Mouse (Mus musculus) heart, embryonic 14.5 days (tissue): ENCODE measurements around the gene Pola1. TPM values are rescaled to one million over a fixed set of nuclear protein-coding genes. Genes with fewer than 3 reads are reported as not detected.
"Not testable (repeated sequence)": the region's sequence is repeated elsewhere in the genome, so short reads cannot be mapped to it uniquely, and the experiment has no call there.

Experiments
- ATAC-seq: fragments of 200-750 bp; cut with Nextera tagmentation; 2 replicates; pipeline ENCODE4 v1.8.0; 2017; ENCODE audit warnings: low read depth, moderate TSS enrichment; ENCODE audit not compliant: insufficient number of reproducible peaks, insufficient read depth, low FRiP score
- H3K27ac ChIP-seq, 2 experiments: fragments of 200-500 bp in 1 of 2; fragments of 300-500 bp in 1 of 2; sonication (generic) in 1 of 2; replicated peaks in 1 of 2; 2 replicates each; pipeline ENCODE4 v1.5.1; 2012 to 2014; ENCODE audit warnings: low read depth in 2 of 2, low read length in 2 of 2, control low read depth in 1 of 2, mild to moderate bottlenecking in 1 of 2, mixed read lengths in 1 of 2; ENCODE audit not compliant: control insufficient read depth in 1 of 2, insufficient read depth in 1 of 2
- H3K27me3 ChIP-seq: fragments of 300-500 bp; sonication (generic); 2 replicates; pipeline ENCODE4 v1.6.1; 2014; ENCODE audit warnings: mild to moderate bottlenecking, low read length, control low read depth; ENCODE audit not compliant: control insufficient read depth, insufficient read depth
- H3K36me3 ChIP-seq: fragments of 300-500 bp; sonication (generic); 2 replicates; pipeline ENCODE4 v1.6.1; 2014; ENCODE audit warnings: mild to moderate bottlenecking, control low read depth, low read length, mixed read lengths; ENCODE audit not compliant: control insufficient read depth, insufficient read depth
- H3K4me1 ChIP-seq, 2 experiments: fragments of 200-500 bp in 1 of 2; fragments of 300-500 bp in 1 of 2; sonication (generic) in 1 of 2; 2 replicates each; pipeline ENCODE4 v1.6.1; 2012 to 2014; ENCODE audit warnings: low read length in 2 of 2, control low read depth in 1 of 2, mixed read lengths in 1 of 2; ENCODE audit not compliant: control insufficient read depth in 2 of 2, insufficient read depth in 2 of 2
- H3K4me2 ChIP-seq: fragments of 300-500 bp; sonication (generic); 2 replicates; pipeline ENCODE4 v1.6.1; 2014; ENCODE audit warnings: mild to moderate bottlenecking, low read length
- H3K4me3 ChIP-seq, 2 experiments: fragments of 200-500 bp in 1 of 2; fragments of 300-500 bp in 1 of 2; sonication (generic) in 1 of 2; 2 replicates each; pipeline ENCODE4 v1.5.1; 2012 to 2014; ENCODE audit warnings: low read length in 2 of 2, mild to moderate bottlenecking in 2 of 2, control low read depth in 1 of 2, low read depth in 1 of 2, moderate library complexity in 1 of 2; ENCODE audit not compliant: control insufficient read depth in 1 of 2, insufficient read depth in 1 of 2
- H3K9ac ChIP-seq: fragments of 300-500 bp; sonication (generic); 2 replicates; pipeline ENCODE4 v1.6.1; 2014; ENCODE audit warnings: mild to moderate bottlenecking, low read length
- H3K9me3 ChIP-seq: fragments of 300-500 bp; sonication (generic); 2 replicates; pipeline ENCODE4 v1.6.1; 2016; ENCODE audit warnings: low read length, control low read depth; ENCODE audit not compliant: control insufficient read depth
- WGBS: fragments of 180-500 bp; shearing (Covaris S2); extraction: QIAGEN DNeasy Blood & Tissue Kit; methylation state at CpG from one replicate; pipeline ENCODE4 v1.1.7; 2014; 5-methylcytosine and 5-hydroxymethylcytosine counted together
- polyA plus RNA-seq: library from polyadenylated mRNA; unstranded; fragments of >200 nt; fragmentation: Nextera tagmentation; extraction: Ambion mirVana; gene quantifications from 2 replicates; pipeline ENCODE4 v1.2.1, GENCODE M21; 2014

Pola1 gene
- polyA plus RNA-seq, 1 experiment from 2014 or later, result 9.5 TPM

GRCm38 (mm10) chrX:93428956-93429737, 202.8 kb downstream of the Pola1 start:
- 82% methylated on average over 9 of the region's 9 CpGs for WGBS
- Histone ChIP-seq H3K4me2 (no peak overlapping the region), H3K4me1 (no peaks in the 10 kb centered on the region), H3K4me3 (no peak overlapping the region), H3K9me3 (no peaks in the 10 kb centered on the region), H3K36me3 (no peaks in the 10 kb centered on the region), H3K27ac (no peak overlapping the region), H3K9ac (no peak overlapping the region), H3K27me3 (no peaks in the 10 kb centered on the region)
- no peak for ATAC-seq

- not testable (repeated sequence) for H3K4me1 ChIP-seq, H3K27me3 ChIP-seq, H3K27ac ChIP-seq, H3K4me3 ChIP-seq, H3K9ac ChIP-seq, ATAC-seq, H3K9me3 ChIP-seq, H3K36me3 ChIP-seq, H3K4me2 ChIP-seq
Measured at GRCm38 (mm10) chrX:93400871-93401270, 231.1 kb downstream of the Pola1 start.

GRCm38 (mm10) chrX:93397089-93397488, 234.9 kb downstream of the Pola1 start:
- Histone ChIP-seq H3K4me3 (no peak overlapping the region), H3K9ac (no peak overlapping the region), H3K9me3 (no peaks in the 10 kb centered on the region), H3K27ac (no peak overlapping the region), H3K4me1 (no peaks in the 10 kb centered on the region), H3K27me3 (no peaks in the 10 kb centered on the region), H3K36me3 (no peaks in the 10 kb centered on the region), H3K4me2 (no peak overlapping the region)
- WGBS, result 48% methylated on average over 3 of the region's 3 CpGs
- ATAC-seq, result no peak

GRCm38 (mm10) chrX:93377285-93377972, 254.5 kb downstream of the Pola1 start:
- Histone ChIP-seq H3K9ac (no peak overlapping the region), H3K9me3 (no peaks in the 10 kb centered on the region), H3K27me3 (no peaks in the 10 kb centered on the region), H3K27ac (no peak overlapping the region), H3K4me2 (no peak overlapping the region), H3K4me3 (no peak overlapping the region), H3K4me1 (no peaks in the 10 kb centered on the region), H3K36me3 (no peaks in the 10 kb centered on the region)
- 84% methylated on average over 9 of the region's 9 CpGs for WGBS
- no peak for ATAC-seq

GRCm38 (mm10) chrX:93373503-93373902, 258.5 kb downstream of the Pola1 start:
- Histone ChIP-seq H3K4me2 (no peak overlapping the region), H3K4me1 (no peaks in the 10 kb centered on the region), H3K4me3 (no peak overlapping the region), H3K9ac (no peak overlapping the region), H3K27ac (no peak overlapping the region), H3K27me3 (no peaks in the 10 kb centered on the region), H3K9me3 (no peaks in the 10 kb centered on the region), H3K36me3 (no peaks in the 10 kb centered on the region)
- ATAC-seq, result no peak
- 28% methylated on average over 1 of the region's 1 CpGs for WGBS

- Histone ChIP-seq H3K4me3 (no peak overlapping the region), H3K27me3 (no peaks in the 10 kb centered on the region), H3K27ac (no peak overlapping the region), H3K9ac (no peak overlapping the region), H3K4me2 (no peak overlapping the region), H3K36me3 (no peaks in the 10 kb centered on the region), H3K4me1 (no peaks in the 10 kb centered on the region), H3K9me3 (no peaks in the 10 kb centered on the region)
- no peak for ATAC-seq
- WGBS, result 67% methylated on average over 1 of the region's 1 CpGs
Measured at GRCm38 (mm10) chrX:93369708-93370107, 262.2 kb downstream of the Pola1 start.

GRCm38 (mm10) chrX:93368211-93368610, 263.7 kb downstream of the Pola1 start:
- Histone ChIP-seq H3K9ac (no peak overlapping the region), H3K27me3 (no peaks in the 10 kb centered on the region), H3K9me3 (no peaks in the 10 kb centered on the region), H3K4me1 (no peaks in the 10 kb centered on the region), H3K36me3 (no peaks in the 10 kb centered on the region), H3K27ac (no peak overlapping the region), H3K4me2 (no peak overlapping the region), H3K4me3 (no peak overlapping the region)
- WGBS, result 81% methylated on average over 3 of the region's 3 CpGs
- no peak for ATAC-seq
